Mouse (Mus musculus) lung, postnatal 0 days (tissue): Measurements from ENCODE around the gene Kansl1.

Experiments
- CTCF ChIP-seq: IDR thresholded peaks from 2 replicates; pipeline ENCODE4 v1.5.1; 2016; ENCODE audit warnings: antibody characterized with exemption, mild to moderate bottlenecking
- EP300 ChIP-seq: IDR thresholded peaks from 2 replicates; pipeline ENCODE4 v1.6.1; 2016; ENCODE audit warnings: antibody characterized with exemption, mild to moderate bottlenecking, control low read depth

GRCm38 (mm10) chr11:104435753-104436152 is 32.9 kb downstream of the Kansl1 start:
- TF ChIP-seq CTCF (no peak), EP300 (no peak)
